Mouse (Mus musculus) MEL (cell line): ENCODE measurements around the gene Fam160a1. TPM values are rescaled to one million over a fixed set of nuclear protein-coding genes. Genes with fewer than 3 reads are reported as not detected.

ENCODE experiments used
- DNase-seq: peaks from one replicate; pipeline ENCODE4 v3.0.0; 2011; ENCODE audit warnings: low read depth, low spot score
- H3K27ac ChIP-seq: 2 replicates; pipeline ENCODE4 v1.5.1; 2012; ENCODE audit warnings: low read depth, mild to moderate bottlenecking, control low read depth, low read length, moderate library complexity; ENCODE audit not compliant: control insufficient read depth
- H3K27me3 ChIP-seq, 2 experiments: fragments of 150-350 bp in 1 of 2; sonication (generic) in 1 of 2; 2 replicates each; pipeline ENCODE4 v1.6.1; 2012; ENCODE audit warnings: low read length in 2 of 2, mild to moderate bottlenecking in 2 of 2, improper control_type of control experiment in 1 of 2, moderate library complexity in 1 of 2; ENCODE audit not compliant: insufficient read depth in 2 of 2, control insufficient read depth in 1 of 2
- H3K36me3 ChIP-seq, 2 experiments: 2 replicates each; pipeline ENCODE4 v1.6.1; 2012 to 2014; ENCODE audit warnings: low read length in 2 of 2, improper control_type of control experiment in 1 of 2, inconsistent platforms in 1 of 2, mild to moderate bottlenecking in 1 of 2; ENCODE audit not compliant: insufficient read depth in 2 of 2, control insufficient read depth in 1 of 2
- H3K4me1 ChIP-seq, 2 experiments: fragments of 150-350 bp in 1 of 2; sonication (generic) in 1 of 2; 2 replicates each; pipeline ENCODE4 v1.6.1; 2012; ENCODE audit warnings: low read length in 2 of 2, improper control_type of control experiment in 1 of 2, mild to moderate bottlenecking in 1 of 2; ENCODE audit not compliant: insufficient read depth in 2 of 2, control insufficient read depth in 1 of 2
- H3K4me3 ChIP-seq, 2 experiments: fragments of 150-350 bp in 1 of 2; sonication (generic) in 1 of 2; 2 replicates each; pipeline ENCODE4 v1.5.1; 2012; ENCODE audit warnings: low read depth in 2 of 2, low read length in 2 of 2, mild to moderate bottlenecking in 2 of 2, moderate library complexity in 2 of 2, control low read depth in 1 of 2, improper control_type of control experiment in 1 of 2; ENCODE audit not compliant: control insufficient read depth in 1 of 2, insufficient read depth in 1 of 2
- H3K79me2 ChIP-seq: 2 replicates; pipeline ENCODE4 v1.6.1; 2012; ENCODE audit warnings: mild to moderate bottlenecking, low read length, moderate library complexity; ENCODE audit not compliant: control insufficient read depth, poor library complexity, insufficient read depth
- H3K9ac ChIP-seq: 2 replicates; pipeline ENCODE4 v1.6.1; 2012; ENCODE audit warnings: low read depth, mild to moderate bottlenecking, control low read depth, low read length, moderate library complexity; ENCODE audit not compliant: control insufficient read depth, poor library complexity, severe bottlenecking
- H3K9me3 ChIP-seq: fragments of 150-350 bp; sonication (generic); replicated peaks from 2 replicates; pipeline ENCODE4 v1.6.1; 2012; ENCODE audit warnings: mild to moderate bottlenecking, low read length, improper control_type of control experiment, moderate library complexity; ENCODE audit not compliant: insufficient read depth
- BHLHE40 ChIP-seq: IDR thresholded peaks from 2 replicates; pipeline ENCODE4 v1.6.1; 2012; ENCODE audit warnings: low read depth, mild to moderate bottlenecking, inconsistent platforms, low read length, improper control_type of control experiment, borderline replicate concordance
- E2F4 ChIP-seq: IDR thresholded peaks from 2 replicates; pipeline ENCODE4 v1.6.1; 2011; ENCODE audit warnings: low read depth, low read length, improper control_type of control experiment, borderline replicate concordance
- GABPA ChIP-seq: IDR thresholded peaks from 2 replicates; pipeline ENCODE4 v1.6.1; 2012; ENCODE audit warnings: low read depth, mild to moderate bottlenecking, inconsistent platforms, low read length, improper control_type of control experiment, moderate library complexity
- GATA1 ChIP-seq: IDR thresholded peaks from 2 replicates; pipeline ENCODE4 v1.6.1; 2011; ENCODE audit warnings: low read depth, low read length, improper control_type of control experiment
- HCFC1 ChIP-seq: IDR thresholded peaks from 2 replicates; pipeline ENCODE4 v1.6.1; 2012; ENCODE audit warnings: low read depth, mild to moderate bottlenecking, inconsistent platforms, low read length, improper control_type of control experiment, moderate library complexity
- KAT2A ChIP-seq: conservative IDR thresholded peaks from 2 replicates; pipeline ENCODE4 v1.6.1; 2012; ENCODE audit warnings: low read depth, low read length, improper control_type of control experiment, inconsistent platforms
- MAFK ChIP-seq: IDR thresholded peaks from 2 replicates; pipeline ENCODE4 v1.6.1; 2011; ENCODE audit warnings: low read depth, mild to moderate bottlenecking, low read length, improper control_type of control experiment, borderline replicate concordance
- MYB ChIP-seq: IDR thresholded peaks from 2 replicates; pipeline ENCODE4 v1.6.1; 2011; ENCODE audit warnings: mild to moderate bottlenecking, low read depth, low read length, improper control_type of control experiment
- MYC ChIP-seq: IDR thresholded peaks from 2 replicates; pipeline ENCODE4 v1.6.1; 2011; ENCODE audit warnings: low read depth, mild to moderate bottlenecking, low read length, improper control_type of control experiment, moderate library complexity
- NELFE ChIP-seq: IDR thresholded peaks from 2 replicates; pipeline ENCODE4 v1.6.1; 2011; ENCODE audit warnings: low read depth, low read length, improper control_type of control experiment
- POLR2AphosphoS2 ChIP-seq: IDR thresholded peaks from 2 replicates; pipeline ENCODE4 v1.6.1; 2011; ENCODE audit warnings: low read length, improper control_type of control experiment
- POLR2AphosphoS5 ChIP-seq: IDR thresholded peaks from 2 replicates; pipeline ENCODE4 v1.6.1; 2012; ENCODE audit warnings: low read depth, borderline replicate concordance, mild to moderate bottlenecking, inconsistent platforms, low read length, moderate library complexity, mixed read lengths
- RAD21 ChIP-seq: IDR thresholded peaks from 2 replicates; pipeline ENCODE4 v1.6.1; 2011; ENCODE audit warnings: mild to moderate bottlenecking, low read depth, low read length, improper control_type of control experiment
- RCOR1 ChIP-seq: IDR thresholded peaks from 2 replicates; pipeline ENCODE4 v1.6.1; 2012; ENCODE audit warnings: low read depth, mild to moderate bottlenecking, inconsistent platforms, low read length, improper control_type of control experiment
- SIN3A ChIP-seq: IDR thresholded peaks from 2 replicates; pipeline ENCODE4 v1.6.1; 2012; ENCODE audit warnings: low read length, improper control_type of control experiment, inconsistent platforms
- SMC3 ChIP-seq: IDR thresholded peaks from 2 replicates; pipeline ENCODE4 v1.6.1; 2011; ENCODE audit warnings: low read depth, low read length, improper control_type of control experiment
- TAL1 ChIP-seq: IDR thresholded peaks from 2 replicates; pipeline ENCODE4 v1.6.1; 2012; ENCODE audit warnings: mild to moderate bottlenecking, inconsistent platforms, low read length, moderate library complexity, mixed read lengths
- TBP ChIP-seq: IDR thresholded peaks from 2 replicates; pipeline ENCODE4 v1.8.0; 2011; ENCODE audit warnings: low read depth, low read length, improper control_type of control experiment
- TCF12 ChIP-seq: IDR thresholded peaks from 2 replicates; pipeline ENCODE4 v1.6.1; 2014; ENCODE audit warnings: low read depth, mild to moderate bottlenecking, inconsistent platforms, low read length, improper control_type of control experiment, moderate library complexity
- USF1 ChIP-seq: IDR thresholded peaks from 2 replicates; pipeline ENCODE4 v1.6.1; 2014; ENCODE audit warnings: low read depth, mild to moderate bottlenecking, inconsistent platforms, low read length, improper control_type of control experiment, moderate library complexity
- USF2 ChIP-seq, 2 experiments: IDR thresholded peaks; 2 replicates each; pipeline ENCODE4 v1.6.1; 2011 to 2012; ENCODE audit warnings: improper control_type of control experiment in 2 of 2, low read length in 2 of 2, borderline replicate concordance in 1 of 2, inconsistent platforms in 1 of 2, low read depth in 1 of 2, mild to moderate bottlenecking in 1 of 2; ENCODE audit not compliant: insufficient read depth in 1 of 2
- ZMIZ1 ChIP-seq: IDR thresholded peaks from 2 replicates; pipeline ENCODE4 v1.6.1; 2012; ENCODE audit warnings: low read depth, mild to moderate bottlenecking, inconsistent platforms, low read length, improper control_type of control experiment, moderate library complexity
- ZNF384 ChIP-seq: IDR thresholded peaks from 2 replicates; pipeline ENCODE4 v1.6.1; 2012; ENCODE audit warnings: low read depth, mild to moderate bottlenecking, inconsistent platforms, low read length, improper control_type of control experiment
- polyA plus RNA-seq, 2 experiments: library from polyadenylated mRNA; stranded (reverse) in 1 of 2; unstranded in 1 of 2; fragments of >175 nt in 1 of 2; fragments of >200 nt in 1 of 2; gene quantifications; 2 replicates each; pipeline versions ENCODE4 v1.2.1 to v1.2.4; 2012; ENCODE audit warnings: low replicate concordance in 2 of 2, low read depth in 1 of 2; ENCODE audit not compliant: insufficient read length in 2 of 2, insufficient read depth in 1 of 2, missing spikeins in 1 of 2
- total RNA-seq: library from RNA; depleted of rRNA; stranded (reverse); fragments of 300-350 nt; gene quantifications from 2 replicates; pipeline ENCODE4 v1.2.3, GENCODE M21; 2012

Gene Fam160a1
- total and polyA plus RNA-seq, 3 experiments: not detected

- no peak for DNase-seq
- Histone ChIP-seq H3K27me3 (peaks cover 0 to 1% of the 10 kb centered on the region in 2 experiments; a peak in 1 of 4 replicates), H3K36me3 (no peaks in the 10 kb centered on the region), H3K9ac (no peak overlapping the region), H3K4me1 (no peaks in the 10 kb centered on the region), H3K9me3 (no peaks in the 10 kb centered on the region), H3K79me2 (no peaks in the 10 kb centered on the region), H3K27ac (no peak overlapping the region), H3K4me3 (no peak overlapping the region)
- TF ChIP-seq TBP: no peak
- TF ChIP-seq GABPA: no peak
- no peak for TF ChIP-seq USF1
- TF ChIP-seq KAT2A: no peak
- TF ChIP-seq ZMIZ1: no peak
Measured at GRCm38 (mm10) chr3:85663826-85664225, 153.3 kb downstream of the Fam160a1 start.

DNA sequence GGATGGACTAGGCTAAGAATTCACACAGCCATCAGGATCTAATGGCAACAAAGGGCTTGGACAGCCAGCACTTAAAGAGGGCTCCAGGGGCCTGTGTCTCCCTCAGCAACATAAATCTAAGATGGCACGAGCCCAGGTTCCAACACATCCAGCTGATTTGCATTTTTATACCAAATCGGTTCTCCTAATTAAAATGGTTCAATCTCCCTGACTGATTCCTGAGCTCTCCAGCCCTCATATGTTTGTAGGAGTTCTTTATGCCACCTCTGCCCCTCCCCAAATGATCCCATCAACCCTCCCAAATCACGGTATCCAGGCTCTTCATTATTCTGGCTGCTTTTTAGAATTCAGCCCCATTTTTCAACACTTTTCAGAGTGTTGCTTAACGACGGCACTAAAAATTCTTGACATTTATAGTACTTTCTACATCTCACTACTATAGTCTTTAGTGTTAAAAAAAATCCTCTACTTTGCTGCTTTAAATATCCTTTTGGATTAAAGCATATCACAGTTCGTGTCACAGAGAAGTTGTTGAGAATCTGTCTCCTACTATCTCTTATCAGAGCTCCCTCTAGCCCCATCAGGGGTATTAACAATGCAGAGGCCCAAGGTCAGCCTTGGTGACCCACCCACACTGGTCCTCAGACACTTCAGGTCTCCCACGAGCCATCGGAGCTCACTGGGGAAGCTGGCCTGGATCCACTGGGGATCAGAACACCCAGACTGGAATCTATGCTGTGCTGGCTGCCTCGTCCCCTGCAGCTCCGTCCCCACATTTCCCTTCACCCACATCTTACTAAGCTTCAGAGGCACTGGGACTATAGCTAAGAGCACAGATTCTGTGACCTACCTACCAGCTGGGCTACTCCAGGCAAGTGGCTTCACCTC, 154.9 kb downstream of the Fam160a1 start:
- no peaks in the 10 kb centered on the region for H3K36me3 ChIP-seq
- no peaks in the 10 kb centered on the region for H3K4me1 ChIP-seq
- H3K9ac ChIP-seq: no peak overlapping the region
- peaks cover 0 to 1% of the 10 kb centered on the region in 2 experiments; a peak in 1 of 4 replicates for H3K27me3 ChIP-seq
- no peak for DNase-seq
- no peaks in the 10 kb centered on the region for H3K79me2 ChIP-seq
- TF ChIP-seq NELFE: no peak
- no peak for TF ChIP-seq ZNF384
- TF ChIP-seq RAD21: no peak
- no peak for TF ChIP-seq POLR2AphosphoS5
- TF ChIP-seq TCF12: no peak
- no peak for TF ChIP-seq USF2 (IDR thresholded peaks at IDR 0.05; ENCODE audit: borderline replicate concordance in 1 of 2, insufficient read depth in 1 of 2, low read depth in 1 of 2, low read length in 2 of 2)
- no peak overlapping the region for H3K4me3 ChIP-seq
- H3K9me3 ChIP-seq: no peaks in the 10 kb centered on the region
- H3K27ac ChIP-seq: no peak overlapping the region

- Histone ChIP-seq H3K27ac (no peak overlapping the region), H3K79me2 (no peaks in the 10 kb centered on the region), H3K9me3 (no peaks in the 10 kb centered on the region), H3K27me3 (0 out of 4 replicates have a peak, but pooled peaks cover 0 to 1% of the 10 kb centered on the region in 2 experiments), H3K36me3 (no peaks in the 10 kb centered on the region), H3K9ac (no peak overlapping the region)
- no peak for DNase-seq
- TF ChIP-seq USF2 (IDR thresholded peaks at IDR 0.05; ENCODE audit: borderline replicate concordance in 1 of 2, insufficient read depth in 1 of 2, low read depth in 1 of 2, low read length in 2 of 2) (no peak), MYB (no peak), SIN3A (no peak), BHLHE40 (no peak), SMC3 (no peak), ZNF384 (no peak), RCOR1 (no peak), MYC (no peak), POLR2AphosphoS2 (no peak), E2F4 (no peak), HCFC1 (no peak), TAL1 (no peak), GABPA (no peak), MAFK (no peak), GATA1 (no peak), ZMIZ1 (no peak), KAT2A (no peak), RAD21 (no peak), TCF12 (no peak)
- TF ChIP-seq, all 39 proteins: peak for 0
- no peaks in the 10 kb centered on the region for H3K4me1 ChIP-seq
- H3K4me3 ChIP-seq: no peak overlapping the region
Measured at GRCm38 (mm10) chr3:85659681-85660080, 157.4 kb downstream of the Fam160a1 start.
